Mouse (Mus musculus) B cell, adult 67 days (primary cell): ENCODE data around the gene Eml4. TPM values are rescaled to one million over a fixed set of nuclear protein-coding genes. Genes with fewer than 3 reads are reported as not detected.

Experiments
- total RNA-seq, 2 experiments: library from RNA; stranded (reverse); gene quantifications; 4 replicates each; pipeline ENCODE4 v1.2.4; 2023

The Eml4 gene
- total RNA-seq = 100 to 1,000 TPM in 1 of 2 experiments, 10 to 100 TPM in 1; 98.5 to 119 TPM

DNA sequence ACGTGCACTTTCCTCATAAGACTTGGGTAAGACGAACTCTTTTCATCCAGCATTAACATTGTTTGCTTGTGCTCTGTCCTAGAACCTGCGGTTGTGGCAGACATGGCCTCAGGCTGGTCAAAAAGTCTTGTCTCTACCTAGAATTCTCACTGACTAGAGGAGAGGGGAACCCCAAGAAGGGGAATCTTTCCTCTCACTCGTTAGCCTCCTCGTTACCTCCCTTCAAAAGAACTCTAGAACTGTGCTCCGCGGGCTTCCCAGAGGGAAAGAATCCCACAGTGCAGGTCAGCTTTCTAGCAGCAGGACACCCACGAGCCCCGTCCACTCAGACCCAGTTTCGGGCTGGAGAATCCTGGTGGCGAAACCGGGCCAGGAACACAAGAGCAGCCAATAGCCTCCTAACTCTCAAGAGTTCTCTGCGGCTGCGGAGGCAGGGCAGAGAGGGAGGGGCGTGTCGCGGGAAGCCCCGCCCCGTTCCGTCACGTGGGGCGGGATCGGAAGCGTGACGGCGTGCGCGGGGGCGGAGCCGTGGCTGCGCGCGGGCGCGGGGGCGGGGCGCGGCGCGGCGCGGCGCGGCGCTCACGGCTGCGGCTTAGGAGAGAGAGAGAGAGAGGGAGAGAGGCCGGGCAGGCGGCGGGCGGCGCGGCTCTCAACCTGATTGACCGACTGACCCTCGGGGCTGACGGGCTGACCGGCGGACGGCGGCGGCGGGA, at the start of gene Eml4:
Gene Eml4 (plus strand): TSS at position 553 of the 713 bp plus-strand sequence.

DNA sequence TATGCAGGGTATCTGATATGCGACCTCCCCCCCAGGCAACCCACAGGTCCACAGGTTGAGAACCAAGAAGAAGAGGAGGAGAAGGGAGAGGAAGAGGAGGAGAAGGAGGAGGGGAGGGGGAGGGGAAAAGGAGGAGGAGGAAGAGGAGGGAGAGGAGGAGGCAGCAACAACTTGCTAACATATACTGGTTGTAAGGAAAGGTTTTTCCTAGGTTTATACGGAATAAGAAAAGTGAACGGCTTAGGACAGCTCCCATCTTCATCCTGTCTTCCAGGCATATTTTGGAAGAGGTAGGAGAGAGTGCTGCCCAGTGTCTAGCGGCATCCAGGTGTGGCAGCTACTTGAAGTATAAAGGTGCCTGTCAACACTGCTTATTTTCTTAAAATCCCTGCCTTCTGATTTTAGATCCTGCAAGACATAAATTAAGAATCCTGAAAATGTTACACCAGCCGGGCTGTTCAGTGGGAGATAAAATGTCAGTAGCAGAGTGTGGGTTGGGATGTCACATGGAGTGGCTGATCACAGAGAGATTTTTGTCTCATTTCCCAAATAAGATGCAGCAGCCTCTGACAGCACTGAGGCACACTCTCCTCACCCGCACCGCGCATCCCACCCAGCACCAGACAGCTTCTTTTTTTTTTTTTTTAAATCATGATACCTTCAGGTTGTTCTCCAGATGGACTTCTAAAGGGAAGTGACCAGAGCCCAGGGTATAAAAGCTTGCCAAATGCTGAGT, 166.7 kb downstream of the Eml4 start, which contains the start of gene Cox7a2l:
Gene Cox7a2l (minus strand): TSS at position 51 of the 736 bp plus-strand sequence.

Other genes starting within 250 kb of the Eml4 start
- gene Pkdcc, start 135.6 kb upstream of the Eml4 start, total RNA-seq = not detected
- 100 to 1,000 TPM; 215 to 217 TPM for gene Cox7a2l, start 166.4 kb downstream of the Eml4 start, total RNA-seq